Mouse (Mus musculus): ENCODE data around the gene Hyou1. TPM values are rescaled to one million over a fixed set of nuclear protein-coding genes. Genes with fewer than 3 reads are reported as not detected.
"Not testable (repeated sequence)": the region's sequence is repeated elsewhere in the genome, so short reads cannot be mapped to it uniquely, and the experiment has no call there.

Hyou1 gene
- polyA plus RNA-seq (2015; fragmentation: Nextera tagmentation; extraction: Ambion mirVana), result 26.8 and 28.2 TPM in 2 replicates

DNA sequence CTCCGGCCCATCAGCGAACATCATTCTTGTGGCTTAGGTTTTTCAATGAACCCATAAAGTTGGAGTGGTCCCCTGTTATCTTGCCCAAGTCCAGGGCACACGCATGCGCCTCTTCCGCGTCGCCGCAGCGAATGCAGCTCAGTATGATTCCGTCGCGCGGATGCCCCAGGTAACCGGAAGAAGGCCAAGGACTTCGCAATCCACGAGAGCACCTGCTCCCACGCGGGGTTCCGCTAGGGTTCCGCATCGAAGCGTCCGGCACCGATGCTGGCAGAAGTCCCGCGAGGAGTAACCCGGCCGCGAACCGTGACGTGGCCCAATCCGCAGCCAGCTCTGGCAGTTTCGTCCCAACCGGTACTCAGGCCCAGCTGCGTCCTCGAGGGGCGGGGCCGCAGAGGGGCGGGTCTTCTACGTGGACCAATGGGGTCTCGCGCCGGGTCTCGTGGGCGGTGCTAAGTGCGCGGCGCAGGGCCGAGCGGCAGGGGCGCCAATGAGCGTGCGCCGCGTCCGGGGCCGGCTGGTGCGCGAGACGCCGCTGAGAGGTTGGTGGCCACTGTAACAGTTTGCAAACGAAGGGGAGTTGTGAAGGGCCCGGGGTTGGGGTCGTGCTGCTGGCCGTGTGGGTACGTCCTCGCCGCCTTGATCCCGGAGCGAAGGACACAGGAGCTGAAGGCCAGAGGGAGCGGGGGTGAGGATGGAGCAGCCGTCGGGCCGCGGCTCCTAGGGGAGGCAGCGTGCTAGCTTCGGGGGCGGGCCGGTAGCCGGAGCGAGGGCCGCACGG is at the start of gene Hyou1:
Hyou1 (plus strand) TSS at position 437 of the 781 bp plus-strand sequence.
- under 1% methylated on average over 83 of the region's 83 CpGs for WGBS

DNA sequence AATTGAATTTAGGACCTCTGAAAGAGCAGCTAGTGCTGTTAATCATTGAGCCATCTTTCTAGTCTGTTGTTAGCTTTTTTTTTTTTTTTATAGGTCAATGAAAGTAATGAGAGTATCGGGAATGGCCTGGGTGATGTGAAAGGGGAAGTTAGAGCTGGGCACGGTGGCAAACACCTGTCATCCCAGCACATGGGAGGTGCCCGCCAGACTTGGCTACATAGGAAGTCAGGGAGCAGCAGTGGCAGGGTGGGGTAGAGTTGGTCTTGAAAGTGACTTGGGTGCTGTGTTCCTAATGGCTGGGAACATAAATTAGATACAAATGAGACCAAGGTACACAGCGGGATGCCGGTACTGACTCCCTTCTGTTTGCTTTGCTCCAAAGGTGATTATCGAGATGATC is 48.6 kb upstream of the Hyou1 start:
- Histone ChIP-seq H3K9me3 (replicated peaks; ENCODE audit: control insufficient read depth, low read length, poor library complexity, severe bottlenecking) (no peaks in the 10 kb centered on the region), H3K27me3 (ENCODE audit: control insufficient read depth, insufficient read depth, low read depth, low read length) (no peaks in the 10 kb centered on the region), H3K4me1 (ENCODE audit: control insufficient read depth, insufficient read depth, low read length) (peaks cover 15% of the 10 kb centered on the region), H3K36me3 (ENCODE audit: control insufficient read depth, insufficient read depth, low read length) (peaks cover 13% of the 10 kb centered on the region), H3K9ac (ENCODE audit: low read depth, low read length) (no peak overlapping the region), H3K4me2 (ENCODE audit: low read length) (no peak overlapping the region), H3K4me3 (ENCODE audit: low read depth, low read length) (no peak overlapping the region), H3K27ac (ENCODE audit: low read length) (no peak overlapping the region)
- WGBS, result 95% methylated on average over 6 of the region's 6 CpGs
- no peak for ATAC-seq

More for the DNA sequence above, at the start of gene Hyou1:
- Histone ChIP-seq H3K27ac (ENCODE audit: low read length) (peak within 1 kb of the TSS; percentile 90), H3K27me3 (ENCODE audit: control insufficient read depth, insufficient read depth, low read depth, low read length) (no peaks in the 10 kb centered on the region), H3K36me3 (ENCODE audit: control insufficient read depth, insufficient read depth, low read length) (peaks cover 15% of the 10 kb centered on the region), H3K4me2 (ENCODE audit: low read length) (peak within 1 kb of the TSS; percentile 97), H3K4me3 (ENCODE audit: low read depth, low read length) (peak within 1 kb of the TSS; percentile 96), H3K9me3 (replicated peaks; ENCODE audit: control insufficient read depth, low read length, poor library complexity, severe bottlenecking) (no peaks in the 10 kb centered on the region), H3K9ac (ENCODE audit: low read depth, low read length) (peak within 1 kb of the TSS; percentile 96), H3K4me1 (ENCODE audit: control insufficient read depth, insufficient read depth, low read length) (peaks cover 17% of the 10 kb centered on the region)
- ATAC-seq, result peak; percentile 98

DNA sequence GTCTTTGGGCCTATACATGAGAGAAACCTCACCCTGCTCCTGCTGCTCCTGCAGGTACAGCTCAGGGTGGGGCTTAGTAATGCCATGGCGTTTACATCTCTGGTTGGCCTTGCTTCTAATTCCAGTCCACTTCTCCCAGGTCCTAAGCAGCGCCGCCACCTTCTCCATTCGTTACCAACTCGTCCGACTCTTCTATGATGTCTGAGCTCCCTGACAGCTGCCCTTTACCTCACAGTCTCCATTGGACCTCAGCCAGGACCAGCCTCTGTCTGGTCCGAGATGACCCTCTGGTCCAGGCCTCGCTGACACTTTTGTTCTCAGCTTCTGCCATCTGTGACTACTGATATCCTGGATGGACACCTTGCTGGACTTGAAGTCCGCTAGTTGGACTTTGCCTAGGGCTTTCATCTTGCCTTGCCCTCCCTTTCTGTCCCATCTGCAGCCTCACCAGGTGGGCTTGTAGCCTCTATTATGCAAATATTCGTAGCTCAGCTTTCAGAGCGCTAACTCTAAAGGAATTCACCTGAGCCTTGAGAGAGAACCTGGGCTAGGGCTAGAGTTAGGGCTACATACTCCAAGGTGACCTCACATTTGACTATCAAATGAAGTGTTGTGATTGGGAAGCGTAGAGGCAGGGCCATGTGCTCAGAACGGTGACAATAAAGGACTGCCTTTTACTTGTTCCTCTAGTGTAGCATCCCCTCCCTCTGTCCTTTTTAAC is 46.2 kb upstream of the Hyou1 start:
- no peak overlapping the region for H3K27ac ChIP-seq (ENCODE audit: low read length)
- no peaks in the 10 kb centered on the region for H3K27me3 ChIP-seq (ENCODE audit: control insufficient read depth, insufficient read depth, low read depth, low read length)
- H3K9me3 ChIP-seq (replicated peaks; ENCODE audit: control insufficient read depth, low read length, poor library complexity, severe bottlenecking), result no peaks in the 10 kb centered on the region
- no peak for ATAC-seq
- no peak overlapping the region for H3K9ac ChIP-seq (ENCODE audit: low read depth, low read length)
- H3K4me2 ChIP-seq (ENCODE audit: low read length), result no peak overlapping the region
- peaks cover 21% of the 10 kb centered on the region for H3K4me1 ChIP-seq (ENCODE audit: control insufficient read depth, insufficient read depth, low read length)
- WGBS, result 96% methylated on average over 13 of the region's 13 CpGs
- no peak overlapping the region for H3K4me3 ChIP-seq (ENCODE audit: low read depth, low read length)
- H3K36me3 ChIP-seq (ENCODE audit: control insufficient read depth, insufficient read depth, low read length), result peaks cover 13% of the 10 kb centered on the region

DNA sequence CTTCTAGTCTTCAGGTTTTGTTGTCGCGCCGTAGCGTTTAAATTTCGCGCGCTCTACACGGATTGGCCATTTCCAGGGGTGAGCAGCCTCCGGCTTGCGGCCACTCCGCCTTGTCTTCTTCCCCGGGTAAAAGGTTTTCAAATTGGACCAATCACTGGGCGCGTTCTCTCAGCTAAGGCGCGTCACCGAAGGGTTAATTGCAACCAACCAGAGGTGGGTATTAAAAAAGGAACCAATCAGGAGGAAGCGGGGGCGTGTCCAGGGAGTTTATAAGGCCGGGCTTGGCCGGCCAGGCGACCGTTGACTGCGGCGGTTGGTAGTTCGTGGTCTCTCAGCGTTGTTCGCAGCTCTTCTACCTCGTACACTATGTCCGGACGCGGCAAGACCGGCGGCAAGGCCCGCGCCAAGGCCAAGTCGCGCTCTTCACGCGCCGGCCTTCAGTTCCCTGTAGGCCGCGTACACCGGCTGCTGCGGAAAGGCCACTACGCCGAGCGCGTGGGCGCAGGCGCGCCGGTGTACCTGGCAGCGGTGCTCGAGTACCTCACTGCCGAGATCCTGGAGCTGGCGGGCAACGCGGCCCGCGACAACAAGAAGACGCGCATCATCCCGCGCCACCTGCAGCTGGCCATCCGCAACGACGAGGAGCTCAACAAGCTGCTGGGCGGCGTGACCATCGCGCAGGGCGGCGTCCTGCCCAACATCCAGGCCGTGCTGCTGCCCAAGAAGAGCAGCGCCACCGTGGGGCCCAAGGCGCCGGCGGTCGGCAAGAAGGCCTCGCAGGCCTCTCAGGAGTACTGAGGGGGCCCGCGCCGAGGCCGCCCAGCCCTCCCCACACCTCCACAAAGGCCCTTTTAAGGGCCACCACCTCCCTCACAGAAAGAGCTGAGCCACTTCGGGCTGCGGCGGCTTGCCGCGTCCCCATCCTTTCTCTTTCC is 44.6 kb upstream of the Hyou1 start, which contains the start of gene H2afx:
H2afx (plus strand) TSS at position 299 of the 935 bp plus-strand sequence.
- peak within 1 kb of the TSS; percentile 96 for H3K4me2 ChIP-seq (ENCODE audit: low read length)
- H3K4me3 ChIP-seq (ENCODE audit: low read depth, low read length), result peak within 1 kb of the TSS; percentile 91
- no peaks in the 10 kb centered on the region for H3K27me3 ChIP-seq (ENCODE audit: control insufficient read depth, insufficient read depth, low read depth, low read length)
- peaks cover 18% of the 10 kb centered on the region for H3K4me1 ChIP-seq (ENCODE audit: control insufficient read depth, insufficient read depth, low read length)
- peak within 1 kb of the TSS; percentile 94 for H3K27ac ChIP-seq (ENCODE audit: low read length)
- peaks cover 15% of the 10 kb centered on the region for H3K36me3 ChIP-seq (ENCODE audit: control insufficient read depth, insufficient read depth, low read length)
- no peaks in the 10 kb centered on the region for H3K9me3 ChIP-seq (replicated peaks; ENCODE audit: control insufficient read depth, low read length, poor library complexity, severe bottlenecking)
- ATAC-seq, result peak; percentile 95
- H3K9ac ChIP-seq (ENCODE audit: low read depth, low read length), result peak within 1 kb of the TSS; percentile 84
- WGBS, result under 1% methylated on average over 86 of the region's 91 CpGs

DNA sequence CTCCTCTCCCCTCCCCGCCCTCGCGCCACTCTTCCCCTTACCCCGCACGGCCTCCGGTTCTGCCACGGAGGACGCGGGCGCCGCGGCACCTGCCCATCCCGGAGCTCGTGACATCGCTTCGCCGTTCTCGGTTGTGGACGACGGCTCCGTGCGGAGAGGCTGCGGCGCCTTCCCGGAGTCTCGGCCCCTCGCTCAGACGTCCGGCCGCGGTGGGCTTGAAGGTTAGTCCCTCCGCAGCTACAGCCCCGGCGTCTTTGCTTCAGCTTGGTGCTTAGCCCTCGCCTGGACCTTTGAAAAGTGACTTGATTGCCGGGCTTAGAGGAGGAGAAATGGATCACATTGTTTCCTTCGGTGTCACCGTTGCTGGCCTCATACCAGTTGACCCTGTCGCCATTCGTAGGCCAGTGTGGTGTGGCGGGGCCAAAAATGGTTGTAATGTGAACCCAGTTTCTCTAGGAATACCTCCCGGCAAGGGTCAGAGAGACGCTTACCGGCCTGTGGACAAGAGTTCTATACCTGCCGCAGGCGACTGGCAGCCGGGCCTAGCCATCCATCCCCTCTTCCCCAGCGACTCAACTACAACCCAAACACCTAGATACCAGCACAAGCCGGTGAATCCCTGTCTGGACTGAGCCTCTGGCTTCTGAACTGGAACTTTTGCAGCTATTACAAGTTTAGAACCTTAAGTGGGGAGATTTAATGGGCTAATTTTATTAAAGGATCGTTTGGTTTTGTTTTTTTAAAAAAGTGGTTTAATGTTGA is 43.8 kb upstream of the Hyou1 start:
- Histone ChIP-seq H3K4me3 (ENCODE audit: low read depth, low read length) (peak overlapping the region; percentile 91), H3K27ac (ENCODE audit: low read length) (peak overlapping the region; percentile 94), H3K9ac (ENCODE audit: low read depth, low read length) (peak overlapping the region; percentile 84), H3K9me3 (replicated peaks; ENCODE audit: control insufficient read depth, low read length, poor library complexity, severe bottlenecking) (no peaks in the 10 kb centered on the region), H3K27me3 (ENCODE audit: control insufficient read depth, insufficient read depth, low read depth, low read length) (no peaks in the 10 kb centered on the region), H3K4me2 (ENCODE audit: low read length) (peak overlapping the region; percentile 96), H3K36me3 (ENCODE audit: control insufficient read depth, insufficient read depth, low read length) (peaks cover 15% of the 10 kb centered on the region), H3K4me1 (ENCODE audit: control insufficient read depth, insufficient read depth, low read length) (peaks cover 18% of the 10 kb centered on the region)
- WGBS, result under 1% methylated on average over 45 of the region's 50 CpGs
- ATAC-seq, result no peak

DNA sequence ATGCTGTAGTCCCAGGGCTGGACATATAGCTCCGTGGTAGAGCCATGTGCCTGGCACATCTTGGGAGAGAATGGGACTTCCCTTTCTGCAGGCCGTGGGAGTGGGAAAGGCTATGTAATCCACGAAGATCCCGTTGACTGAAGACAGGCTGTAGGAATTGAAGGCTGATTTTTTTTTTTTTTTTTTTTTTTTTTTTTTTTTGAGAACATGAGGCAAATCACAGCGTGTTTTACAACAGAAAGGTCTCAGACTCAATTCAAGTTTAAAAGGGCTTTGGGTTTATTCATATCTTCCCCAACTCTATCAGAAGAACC is 43.2 kb upstream of the Hyou1 start:
- peak overlapping the region; percentile 84 for H3K9ac ChIP-seq (ENCODE audit: low read depth, low read length)
- H3K4me3 ChIP-seq (ENCODE audit: low read depth, low read length), result peak overlapping the region; percentile 91
- no peak for ATAC-seq
- H3K27ac ChIP-seq (ENCODE audit: low read length), result peak overlapping the region; percentile 94; the same call in 1 of the 2 replicates
- H3K27me3 ChIP-seq (ENCODE audit: control insufficient read depth, insufficient read depth, low read depth, low read length), result no peaks in the 10 kb centered on the region
- 3% methylated on average over 5 of the region's 5 CpGs for WGBS
- H3K4me1 ChIP-seq (ENCODE audit: control insufficient read depth, insufficient read depth, low read length), result peaks cover 18% of the 10 kb centered on the region
- H3K9me3 ChIP-seq (replicated peaks; ENCODE audit: control insufficient read depth, low read length, poor library complexity, severe bottlenecking), result no peaks in the 10 kb centered on the region
- peaks cover 13% of the 10 kb centered on the region for H3K36me3 ChIP-seq (ENCODE audit: control insufficient read depth, insufficient read depth, low read length)
- peak overlapping the region; percentile 96 for H3K4me2 ChIP-seq (ENCODE audit: low read length)

DNA sequence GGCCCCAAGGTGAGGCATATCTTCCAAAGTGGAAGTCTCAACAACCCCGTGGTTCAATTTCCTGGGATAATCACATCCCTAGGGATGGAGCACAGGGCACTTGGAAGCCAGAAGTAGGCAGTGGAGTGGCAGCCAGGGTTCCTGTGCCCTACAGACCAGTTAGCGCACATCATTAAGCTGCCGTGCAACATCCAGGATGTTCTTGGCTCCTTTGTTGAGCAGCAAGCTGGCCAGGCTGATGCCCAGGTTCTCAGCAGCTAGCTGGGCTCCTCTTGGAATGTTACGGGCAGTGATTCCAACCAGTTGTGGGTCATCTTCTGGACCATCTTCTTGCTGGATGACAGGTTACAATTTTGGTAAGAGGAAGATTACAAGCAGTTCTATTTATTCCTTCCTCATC is 42.8 kb upstream of the Hyou1 start:
- not testable (repeated sequence) for H3K4me3 ChIP-seq (ENCODE audit: low read depth, low read length); H3K27ac ChIP-seq (ENCODE audit: low read length); H3K27me3 ChIP-seq (ENCODE audit: control insufficient read depth, insufficient read depth, low read depth, low read length); ATAC-seq; H3K9me3 ChIP-seq (replicated peaks; ENCODE audit: control insufficient read depth, low read length, poor library complexity, severe bottlenecking)
- 29% methylated on average over 4 of the region's 4 CpGs for WGBS
- Histone ChIP-seq H3K4me1 (ENCODE audit: control insufficient read depth, insufficient read depth, low read length) (peaks cover 18% of the 10 kb centered on the region), H3K36me3 (ENCODE audit: control insufficient read depth, insufficient read depth, low read length) (peaks cover 13% of the 10 kb centered on the region), H3K4me2 (ENCODE audit: low read length) (peak overlapping the region; percentile 96), H3K9ac (ENCODE audit: low read depth, low read length) (peak overlapping the region; percentile 52)

DNA sequence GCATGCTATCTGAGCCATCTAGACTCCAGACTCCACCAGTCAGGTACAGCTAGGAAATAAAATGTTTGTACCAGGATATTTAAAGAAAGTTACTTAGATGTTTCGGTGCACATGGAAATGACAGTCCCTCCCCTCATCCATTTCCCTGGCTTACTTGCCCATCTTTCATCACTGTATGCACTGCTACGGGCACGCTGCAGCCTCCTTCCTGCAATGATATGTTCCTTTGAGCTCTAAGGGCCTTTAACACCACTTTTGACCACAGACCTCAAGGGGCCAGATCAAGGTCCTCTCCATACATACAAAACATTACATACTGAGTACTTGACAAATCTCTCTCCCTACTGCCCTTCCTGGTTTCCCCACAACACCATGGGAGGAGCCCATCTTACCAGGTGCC is 42.3 kb upstream of the Hyou1 start:
- H3K4me3 ChIP-seq (ENCODE audit: low read depth, low read length), result no peak overlapping the region; the same call in 1 of the 2 replicates
- no peaks in the 10 kb centered on the region for H3K27me3 ChIP-seq (ENCODE audit: control insufficient read depth, insufficient read depth, low read depth, low read length)
- H3K9ac ChIP-seq (ENCODE audit: low read depth, low read length), result peak overlapping the region; percentile 52; the same call in 1 of the 2 replicates
- peak overlapping the region; percentile 96 for H3K4me2 ChIP-seq (ENCODE audit: low read length)
- H3K4me1 ChIP-seq (ENCODE audit: control insufficient read depth, insufficient read depth, low read length), result peaks cover 18% of the 10 kb centered on the region
- H3K36me3 ChIP-seq (ENCODE audit: control insufficient read depth, insufficient read depth, low read length), result peaks cover 13% of the 10 kb centered on the region
- H3K27ac ChIP-seq (ENCODE audit: low read length), result no peak overlapping the region
- 84% methylated on average over 3 of the region's 3 CpGs for WGBS
- H3K9me3 ChIP-seq (replicated peaks; ENCODE audit: control insufficient read depth, low read length, poor library complexity, severe bottlenecking), result no peaks in the 10 kb centered on the region
- no peak for ATAC-seq
